Mouse (Mus musculus) MEL (cell line): ENCODE measurements around the gene Tbc1d2b. TPM values are rescaled to one million over a fixed set of nuclear protein-coding genes. Genes with fewer than 3 reads are reported as not detected.

ENCODE experiments used
- DNase-seq: peaks from one replicate; pipeline ENCODE4 v3.0.0; 2011; ENCODE audit warnings: low read depth, low spot score
- H3K27ac ChIP-seq: 2 replicates; pipeline ENCODE4 v1.5.1; 2012; ENCODE audit warnings: low read depth, mild to moderate bottlenecking, control low read depth, low read length, moderate library complexity; ENCODE audit not compliant: control insufficient read depth
- H3K27me3 ChIP-seq, 2 experiments: fragments of 150-350 bp in 1 of 2; sonication (generic) in 1 of 2; 2 replicates each; pipeline ENCODE4 v1.6.1; 2012; ENCODE audit warnings: low read length in 2 of 2, mild to moderate bottlenecking in 2 of 2, improper control_type of control experiment in 1 of 2, moderate library complexity in 1 of 2; ENCODE audit not compliant: insufficient read depth in 2 of 2, control insufficient read depth in 1 of 2
- H3K36me3 ChIP-seq, 2 experiments: 2 replicates each; pipeline ENCODE4 v1.6.1; 2012 to 2014; ENCODE audit warnings: low read length in 2 of 2, improper control_type of control experiment in 1 of 2, inconsistent platforms in 1 of 2, mild to moderate bottlenecking in 1 of 2; ENCODE audit not compliant: insufficient read depth in 2 of 2, control insufficient read depth in 1 of 2
- H3K4me1 ChIP-seq, 2 experiments: fragments of 150-350 bp in 1 of 2; sonication (generic) in 1 of 2; 2 replicates each; pipeline ENCODE4 v1.6.1; 2012; ENCODE audit warnings: low read length in 2 of 2, improper control_type of control experiment in 1 of 2, mild to moderate bottlenecking in 1 of 2; ENCODE audit not compliant: insufficient read depth in 2 of 2, control insufficient read depth in 1 of 2
- H3K4me3 ChIP-seq, 2 experiments: fragments of 150-350 bp in 1 of 2; sonication (generic) in 1 of 2; 2 replicates each; pipeline ENCODE4 v1.5.1; 2012; ENCODE audit warnings: low read depth in 2 of 2, low read length in 2 of 2, mild to moderate bottlenecking in 2 of 2, moderate library complexity in 2 of 2, control low read depth in 1 of 2, improper control_type of control experiment in 1 of 2; ENCODE audit not compliant: control insufficient read depth in 1 of 2, insufficient read depth in 1 of 2
- H3K79me2 ChIP-seq: 2 replicates; pipeline ENCODE4 v1.6.1; 2012; ENCODE audit warnings: mild to moderate bottlenecking, low read length, moderate library complexity; ENCODE audit not compliant: control insufficient read depth, poor library complexity, insufficient read depth
- H3K9ac ChIP-seq: 2 replicates; pipeline ENCODE4 v1.6.1; 2012; ENCODE audit warnings: low read depth, mild to moderate bottlenecking, control low read depth, low read length, moderate library complexity; ENCODE audit not compliant: control insufficient read depth, poor library complexity, severe bottlenecking
- H3K9me3 ChIP-seq: fragments of 150-350 bp; sonication (generic); replicated peaks from 2 replicates; pipeline ENCODE4 v1.6.1; 2012; ENCODE audit warnings: mild to moderate bottlenecking, low read length, improper control_type of control experiment, moderate library complexity; ENCODE audit not compliant: insufficient read depth
- CHD1 ChIP-seq: IDR thresholded peaks from 2 replicates; pipeline ENCODE4 v1.6.1; 2012; ENCODE audit warnings: low read depth, mild to moderate bottlenecking, inconsistent platforms, low read length, improper control_type of control experiment
- E2F4 ChIP-seq: IDR thresholded peaks from 2 replicates; pipeline ENCODE4 v1.6.1; 2011; ENCODE audit warnings: low read depth, low read length, improper control_type of control experiment, borderline replicate concordance
- ELF1 ChIP-seq: IDR thresholded peaks from 2 replicates; pipeline ENCODE4 v1.6.1; 2014; ENCODE audit warnings: low read depth, mild to moderate bottlenecking, inconsistent platforms, low read length, improper control_type of control experiment, moderate library complexity
- EP300 ChIP-seq, 2 experiments: IDR thresholded peaks; 2 replicates each; pipeline ENCODE4 v1.6.1; 2011; ENCODE audit warnings: improper control_type of control experiment in 2 of 2, low read length in 2 of 2, low read depth in 1 of 2, mild to moderate bottlenecking in 1 of 2
- HCFC1 ChIP-seq: IDR thresholded peaks from 2 replicates; pipeline ENCODE4 v1.6.1; 2012; ENCODE audit warnings: low read depth, mild to moderate bottlenecking, inconsistent platforms, low read length, improper control_type of control experiment, moderate library complexity
- JUND ChIP-seq: IDR thresholded peaks from 2 replicates; pipeline ENCODE4 v1.6.1; 2011; ENCODE audit warnings: low read depth, mild to moderate bottlenecking, improper control_type of control experiment, low read length
- KAT2A ChIP-seq: conservative IDR thresholded peaks from 2 replicates; pipeline ENCODE4 v1.6.1; 2012; ENCODE audit warnings: low read depth, low read length, improper control_type of control experiment, inconsistent platforms
- MAX ChIP-seq: IDR thresholded peaks from 2 replicates; pipeline ENCODE4 v1.6.1; 2011; ENCODE audit warnings: low read length, improper control_type of control experiment
- MYC ChIP-seq: IDR thresholded peaks from 2 replicates; pipeline ENCODE4 v1.6.1; 2011; ENCODE audit warnings: low read depth, mild to moderate bottlenecking, low read length, improper control_type of control experiment, moderate library complexity
- NRF1 ChIP-seq: IDR thresholded peaks from 2 replicates; pipeline ENCODE4 v1.6.1; 2014; ENCODE audit warnings: low read depth, mild to moderate bottlenecking, inconsistent platforms, low read length, improper control_type of control experiment, moderate library complexity; ENCODE audit not compliant: poor library complexity, insufficient read depth, severe bottlenecking
- RAD21 ChIP-seq: IDR thresholded peaks from 2 replicates; pipeline ENCODE4 v1.6.1; 2011; ENCODE audit warnings: mild to moderate bottlenecking, low read depth, low read length, improper control_type of control experiment
- RCOR1 ChIP-seq: IDR thresholded peaks from 2 replicates; pipeline ENCODE4 v1.6.1; 2012; ENCODE audit warnings: low read depth, mild to moderate bottlenecking, inconsistent platforms, low read length, improper control_type of control experiment
- SMC3 ChIP-seq: IDR thresholded peaks from 2 replicates; pipeline ENCODE4 v1.6.1; 2011; ENCODE audit warnings: low read depth, low read length, improper control_type of control experiment
- TAL1 ChIP-seq: IDR thresholded peaks from 2 replicates; pipeline ENCODE4 v1.6.1; 2012; ENCODE audit warnings: mild to moderate bottlenecking, inconsistent platforms, low read length, moderate library complexity, mixed read lengths
- TBP ChIP-seq: IDR thresholded peaks from 2 replicates; pipeline ENCODE4 v1.8.0; 2011; ENCODE audit warnings: low read depth, low read length, improper control_type of control experiment
- TCF12 ChIP-seq: IDR thresholded peaks from 2 replicates; pipeline ENCODE4 v1.6.1; 2014; ENCODE audit warnings: low read depth, mild to moderate bottlenecking, inconsistent platforms, low read length, improper control_type of control experiment, moderate library complexity
- UBTF ChIP-seq: IDR thresholded peaks from 2 replicates; pipeline ENCODE4 v1.6.1; 2012; ENCODE audit warnings: low read depth, mild to moderate bottlenecking, inconsistent platforms, low read length, improper control_type of control experiment, moderate library complexity, borderline replicate concordance; ENCODE audit not compliant: insufficient read depth
- USF1 ChIP-seq: IDR thresholded peaks from 2 replicates; pipeline ENCODE4 v1.6.1; 2014; ENCODE audit warnings: low read depth, mild to moderate bottlenecking, inconsistent platforms, low read length, improper control_type of control experiment, moderate library complexity
- USF2 ChIP-seq, 2 experiments: IDR thresholded peaks; 2 replicates each; pipeline ENCODE4 v1.6.1; 2011 to 2012; ENCODE audit warnings: improper control_type of control experiment in 2 of 2, low read length in 2 of 2, borderline replicate concordance in 1 of 2, inconsistent platforms in 1 of 2, low read depth in 1 of 2, mild to moderate bottlenecking in 1 of 2; ENCODE audit not compliant: insufficient read depth in 1 of 2
- ZC3H11A ChIP-seq: IDR thresholded peaks from 2 replicates; pipeline ENCODE4 v1.6.1; 2012; ENCODE audit warnings: low read depth, mild to moderate bottlenecking, inconsistent platforms, low read length, improper control_type of control experiment
- ZNF384 ChIP-seq: IDR thresholded peaks from 2 replicates; pipeline ENCODE4 v1.6.1; 2012; ENCODE audit warnings: low read depth, mild to moderate bottlenecking, inconsistent platforms, low read length, improper control_type of control experiment
- polyA plus RNA-seq, 2 experiments: library from polyadenylated mRNA; stranded (reverse) in 1 of 2; unstranded in 1 of 2; fragments of >175 nt in 1 of 2; fragments of >200 nt in 1 of 2; gene quantifications; 2 replicates each; pipeline versions ENCODE4 v1.2.1 to v1.2.4; 2012; ENCODE audit warnings: low replicate concordance in 2 of 2, low read depth in 1 of 2; ENCODE audit not compliant: insufficient read length in 2 of 2, insufficient read depth in 1 of 2, missing spikeins in 1 of 2
- total RNA-seq: library from RNA; depleted of rRNA; stranded (reverse); fragments of 300-350 nt; gene quantifications from 2 replicates; pipeline ENCODE4 v1.2.3, GENCODE M21; 2012

Gene Tbc1d2b
- total and polyA plus RNA-seq, 3 experiments, result 7.1 to 12.6 TPM; not detected in 1

- no peak for DNase-seq
- TF ChIP-seq ELF1 (no peak), E2F4 (no peak), SMC3 (no peak), USF1 (no peak)
- Histone ChIP-seq H3K4me3 (no peak overlapping the region), H3K27ac (no peak overlapping the region), H3K4me1 (no peaks in the 10 kb centered on the region), H3K27me3 (no peaks in the 10 kb centered on the region), H3K79me2 (no peaks in the 10 kb centered on the region), H3K9me3 (no peaks in the 10 kb centered on the region), H3K9ac (no peak overlapping the region), H3K36me3 (peaks cover 0 to 1% of the 10 kb centered on the region in 2 experiments; a peak in 1 of 4 replicates)
Measured at GRCm38 (mm10) chr9:90203233-90203632, 67.4 kb downstream of the Tbc1d2b start.

- no peak overlapping the region for H3K9ac ChIP-seq
- DNase-seq, result no peak
- no peak overlapping the region for H3K27ac ChIP-seq
- no peak overlapping the region for H3K4me3 ChIP-seq
- no peak for TF ChIP-seq TAL1
- no peak for TF ChIP-seq MYC
- no peak for TF ChIP-seq RAD21
- TF ChIP-seq E2F4, result no peak
- no peak for TF ChIP-seq NRF1
- TF ChIP-seq JUND, result no peak
- no peak for TF ChIP-seq TBP
- no peak for TF ChIP-seq TCF12
- TF ChIP-seq EP300 (IDR thresholded peaks at IDR 0.05; ENCODE audit: low read depth in 1 of 2, low read length in 2 of 2), result no peak
- TF ChIP-seq RCOR1, result no peak
- TF ChIP-seq CHD1, result no peak
- no peak for TF ChIP-seq SMC3
- no peak for TF ChIP-seq ZNF384
- no peak for TF ChIP-seq HCFC1
- no peak for TF ChIP-seq USF2 (IDR thresholded peaks at IDR 0.05; ENCODE audit: borderline replicate concordance in 1 of 2, insufficient read depth in 1 of 2, low read depth in 1 of 2, low read length in 2 of 2)
- no peak for TF ChIP-seq KAT2A
- TF ChIP-seq UBTF, result no peak
- TF ChIP-seq ZC3H11A, result no peak
- TF ChIP-seq MAX, result no peak
- no peaks in the 10 kb centered on the region for H3K79me2 ChIP-seq
- no peaks in the 10 kb centered on the region for H3K27me3 ChIP-seq
- H3K36me3 ChIP-seq, result peaks cover 0 to 1% of the 10 kb centered on the region in 2 experiments; a peak in 1 of 4 replicates
- no peaks in the 10 kb centered on the region for H3K4me1 ChIP-seq
- no peaks in the 10 kb centered on the region for H3K9me3 ChIP-seq
Measured at GRCm38 (mm10) chr9:90201541-90201940, 69.1 kb downstream of the Tbc1d2b start.
